Mouse (Mus musculus) MEL-GATA-1-ER (cell line): Measurements from ENCODE around the gene Tmem94.
A peak's percentile ranks its signal among the peaks of the same experiment; 100 is the strongest.
"Not testable (repeated sequence)": the region's sequence is repeated elsewhere in the genome, so short reads cannot be mapped to it uniquely, and the experiment has no call there.

Source experiments
- DNase-seq: peaks from one replicate; pipeline ENCODE4 v3.0.0-alpha.2; 2012; ENCODE audit warnings: low read depth; ENCODE audit errors: extremely low read depth

Tmem94 gene

DNA sequence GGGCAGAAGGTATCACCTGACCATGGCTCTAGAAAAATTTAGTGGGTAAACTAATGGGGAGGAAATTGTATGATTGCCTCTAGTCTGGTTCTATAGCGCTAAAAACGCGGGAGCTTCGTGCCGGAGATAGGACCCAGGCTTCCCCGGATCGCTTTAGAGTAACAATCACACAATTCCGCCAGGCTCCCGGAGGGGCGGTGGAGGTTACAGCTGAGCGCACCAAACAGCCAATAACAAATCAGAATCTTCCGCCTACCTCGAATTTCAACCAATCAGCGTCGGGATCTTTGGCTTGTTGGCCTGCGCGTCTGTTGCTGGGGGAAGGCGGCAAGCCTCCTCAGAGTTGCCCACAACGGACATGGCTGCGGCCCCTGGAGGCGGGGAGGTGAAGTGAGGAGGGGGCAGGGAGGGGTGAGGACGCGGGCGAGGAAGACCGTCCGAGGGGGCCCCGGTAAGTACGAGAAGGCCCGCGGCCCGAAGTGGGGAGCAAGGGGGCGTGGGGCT, at the start of gene Tmem94:
Tmem94 (plus strand) TSS at position 331 of the 504 bp plus-strand sequence.
- DNase-seq = peak; percentile 92

- DNase-seq = peak; percentile 64
These were observed 48.6 kb upstream of the Tmem94 start for GRCm38 (mm10) chr11:115716410-115717338.

GRCm38 (mm10) chr11:115717660-115718390, 47.4 kb upstream of the Tmem94 start:
- peak; percentile 98 for DNase-seq

- no peak for DNase-seq
These were observed 42.6 kb upstream of the Tmem94 start for GRCm38 (mm10) chr11:115722638-115723037.

DNA sequence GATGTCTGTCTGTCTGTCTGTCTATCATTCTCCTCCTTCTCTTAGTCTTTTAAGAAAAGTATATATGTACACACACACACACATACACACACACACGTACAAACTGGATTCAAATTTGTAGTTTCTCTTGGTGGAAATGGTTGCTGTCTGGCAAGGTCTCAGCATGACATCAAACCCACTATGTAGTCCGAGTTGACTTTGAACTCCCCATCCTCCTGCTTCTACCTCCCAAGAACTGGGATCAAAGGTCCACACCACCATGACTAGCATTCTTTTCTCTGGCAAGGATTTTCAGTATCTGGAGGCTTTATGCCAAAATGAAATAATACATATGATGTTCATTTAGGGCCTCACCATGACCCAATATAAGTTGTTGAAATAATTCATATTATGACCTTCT, 42.0 kb upstream of the Tmem94 start:
- no peak for DNase-seq

- no peak for DNase-seq
These were observed 31.1 kb upstream of the Tmem94 start for GRCm38 (mm10) chr11:115734041-115734686.

DNA sequence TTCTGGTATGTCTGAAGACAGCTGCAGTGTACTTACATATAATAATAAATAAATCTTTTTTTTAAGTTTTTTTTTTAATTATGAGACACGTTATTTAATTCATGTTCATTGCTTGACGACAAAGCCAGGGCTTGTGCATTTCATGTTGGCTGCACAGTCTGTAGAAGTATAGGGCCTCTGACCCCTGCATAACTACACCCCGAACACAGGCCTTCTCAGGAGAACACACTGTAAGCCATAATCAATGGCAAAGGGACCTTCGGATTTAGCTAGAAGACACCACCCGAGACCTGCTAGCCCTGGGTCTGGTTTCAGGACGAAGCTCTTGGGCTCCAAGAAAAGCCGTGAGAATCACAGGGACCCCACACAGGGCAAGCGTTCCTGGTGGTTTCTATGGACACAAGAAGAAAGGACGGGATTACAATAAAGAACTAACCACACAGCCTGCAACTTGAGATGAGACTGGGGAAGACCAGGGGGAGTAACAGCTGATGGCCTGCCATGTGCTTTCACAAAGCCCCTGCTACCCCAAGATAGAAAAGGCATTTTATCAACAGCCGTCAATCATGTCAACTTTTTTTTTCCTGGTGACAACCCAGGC, 27.5 kb upstream of the Tmem94 start:
- no peak for DNase-seq

DNA sequence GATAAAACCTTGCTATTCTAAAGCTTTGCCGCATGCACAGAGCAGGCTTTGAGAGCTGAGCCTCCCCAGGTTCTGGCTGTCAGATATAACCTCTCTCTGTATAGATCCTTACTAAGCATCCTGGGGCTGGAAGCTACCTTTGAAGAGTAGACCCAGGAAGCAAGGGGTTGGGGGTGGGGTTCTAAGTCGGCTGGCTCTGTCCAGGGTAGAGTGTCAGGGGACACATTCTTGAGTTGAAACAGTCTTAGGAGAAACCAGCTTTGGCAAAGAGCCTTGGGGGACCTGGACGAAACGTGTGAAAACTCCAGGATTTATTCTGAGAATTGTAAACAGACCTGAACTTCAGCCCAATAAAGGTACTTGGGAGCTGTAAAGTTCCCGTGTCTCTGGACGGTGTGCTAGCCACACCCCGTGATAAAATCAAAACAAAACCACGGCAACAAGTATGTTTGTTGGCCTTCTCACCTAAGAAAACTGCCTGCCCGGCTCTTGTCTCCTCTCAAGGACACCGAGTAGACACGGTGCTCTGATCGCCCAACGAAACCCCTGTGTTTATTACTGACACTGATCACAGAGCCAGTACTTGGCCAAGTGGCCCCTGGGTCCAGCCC, 26.9 kb upstream of the Tmem94 start:
- no peak for DNase-seq

DNA sequence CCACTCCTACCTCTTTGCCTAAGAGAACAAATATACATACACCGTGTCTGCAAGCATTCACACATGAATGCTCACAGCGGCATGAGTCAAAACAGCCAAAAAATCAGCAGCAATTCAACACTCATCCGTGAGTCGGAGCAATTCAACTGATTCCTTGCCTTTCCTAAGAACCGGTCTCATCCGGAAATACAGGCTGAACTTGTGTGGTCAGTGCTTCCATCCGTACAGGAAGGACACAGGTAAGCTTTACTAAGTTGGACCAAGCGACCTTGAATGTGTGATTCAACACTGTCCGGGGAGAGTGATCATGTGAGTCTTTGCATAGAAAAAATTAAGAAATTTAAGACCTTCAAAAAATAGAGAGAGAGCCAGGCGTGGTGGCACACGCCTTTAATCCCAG, 24.2 kb upstream of the Tmem94 start:
- no peak for DNase-seq

- DNase-seq = peak; percentile 64
These were observed 22.3 kb upstream of the Tmem94 start for GRCm38 (mm10) chr11:115742926-115743325.

DNA sequence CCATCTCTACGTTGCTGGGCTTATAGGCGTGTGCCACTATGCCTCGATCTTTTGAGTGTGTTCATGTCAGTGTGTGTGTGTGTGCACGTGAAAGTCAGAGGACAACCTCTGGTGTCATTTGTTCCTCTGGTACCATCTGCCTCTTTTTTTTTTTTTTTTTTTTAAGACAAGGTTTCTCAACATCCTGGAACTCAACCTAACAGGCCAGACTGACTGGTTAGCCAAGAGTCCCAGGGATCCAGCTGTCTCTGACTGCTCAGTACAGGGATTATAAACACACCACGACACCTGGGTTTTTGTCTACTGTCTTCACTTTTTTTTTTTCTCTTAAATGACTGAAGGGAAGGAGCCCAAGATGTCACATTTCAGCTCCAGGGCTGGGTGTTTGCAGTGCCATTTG, 20.8 kb upstream of the Tmem94 start:
- DNase-seq = no peak

DNA sequence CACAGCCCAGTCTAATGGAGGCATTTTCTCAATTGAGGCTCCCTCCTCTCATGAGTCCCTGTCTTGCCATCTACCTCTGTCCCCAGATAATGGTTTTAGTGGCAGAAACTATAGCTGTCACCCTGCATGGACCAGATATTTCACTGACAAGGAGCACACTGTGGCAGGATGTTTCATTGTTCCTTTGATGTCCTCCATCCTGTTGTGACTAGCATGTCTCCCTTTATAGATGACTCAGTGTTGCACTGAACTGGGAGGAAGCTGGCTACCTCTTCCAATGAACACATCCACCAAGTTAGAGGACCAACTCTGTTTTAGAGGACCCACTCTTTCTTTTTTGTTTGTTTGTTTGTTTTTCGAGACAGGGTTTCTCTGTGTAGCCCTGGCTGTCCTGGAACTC, 19.1 kb upstream of the Tmem94 start:
- no peak for DNase-seq

- no peak for DNase-seq
These were observed 18.5 kb upstream of the Tmem94 start for GRCm38 (mm10) chr11:115746762-115747161.

GRCm38 (mm10) chr11:115747351-115747750, 17.9 kb upstream of the Tmem94 start:
- no peak for DNase-seq

- no peak for DNase-seq
These were observed 15.4 kb upstream of the Tmem94 start for GRCm38 (mm10) chr11:115749834-115750233.

GRCm38 (mm10) chr11:115751725-115752124, 13.5 kb upstream of the Tmem94 start:
- no peak for DNase-seq

DNA sequence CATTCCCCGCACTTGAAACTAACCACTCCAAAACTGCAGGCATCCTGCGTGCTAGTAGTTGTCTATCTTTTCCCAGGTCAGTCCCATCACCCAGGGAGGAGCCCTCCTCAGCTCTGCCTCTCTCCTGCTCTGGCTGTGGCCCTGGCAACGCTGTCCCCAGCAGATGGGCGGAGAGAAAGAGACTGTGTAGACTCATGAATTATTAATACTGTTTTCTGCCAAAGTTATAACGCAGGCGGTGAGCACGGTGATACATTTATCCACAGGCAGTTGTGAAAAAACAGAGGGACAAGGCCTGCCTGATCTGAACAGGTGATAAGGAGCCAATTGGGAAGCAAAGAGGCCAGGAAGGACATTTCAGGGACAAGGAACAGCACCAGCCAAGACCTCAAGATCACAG, 12.6 kb upstream of the Tmem94 start:
- DNase-seq = no peak

DNA sequence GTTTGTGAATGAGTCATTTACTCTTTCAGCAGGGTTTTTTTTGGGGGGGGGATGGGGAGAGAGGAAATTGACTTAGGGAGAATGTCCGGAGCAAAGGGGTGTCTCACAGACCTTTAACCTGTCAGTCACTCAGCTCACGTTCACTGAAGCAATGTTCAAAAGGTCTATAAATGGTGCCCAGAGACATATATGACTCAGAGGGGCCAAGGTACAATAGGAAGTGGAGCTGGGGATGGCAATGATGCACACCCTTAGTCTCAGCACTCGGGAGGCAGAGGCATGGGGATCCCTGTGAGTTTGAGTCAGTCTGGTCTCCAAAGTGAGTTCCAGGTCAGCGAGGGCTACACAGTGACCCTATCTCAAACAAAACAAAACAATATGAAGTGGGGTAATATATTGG, 11.7 kb upstream of the Tmem94 start:
- DNase-seq = no peak

DNA sequence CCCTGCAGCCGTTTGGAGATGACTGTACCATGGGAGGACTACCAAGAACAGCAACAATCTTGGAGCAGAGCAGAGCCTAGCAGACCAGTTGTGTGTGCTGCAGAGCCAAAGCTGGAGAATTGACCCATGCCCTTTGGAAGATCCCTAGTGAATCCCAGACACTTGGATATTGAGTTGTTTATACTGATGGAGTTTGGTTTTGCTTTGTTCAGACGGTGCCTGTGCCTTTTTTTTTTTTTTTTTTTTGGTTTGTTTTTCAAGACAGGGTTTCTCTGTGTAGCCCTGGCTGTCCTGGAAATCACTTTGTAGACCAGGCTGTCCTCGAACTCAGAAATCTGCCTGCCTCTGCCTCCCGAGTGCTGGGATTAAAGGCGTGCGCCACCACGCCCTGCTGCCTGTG, 3.1 kb upstream of the Tmem94 start:
- not testable (repeated sequence) for DNase-seq

DNA sequence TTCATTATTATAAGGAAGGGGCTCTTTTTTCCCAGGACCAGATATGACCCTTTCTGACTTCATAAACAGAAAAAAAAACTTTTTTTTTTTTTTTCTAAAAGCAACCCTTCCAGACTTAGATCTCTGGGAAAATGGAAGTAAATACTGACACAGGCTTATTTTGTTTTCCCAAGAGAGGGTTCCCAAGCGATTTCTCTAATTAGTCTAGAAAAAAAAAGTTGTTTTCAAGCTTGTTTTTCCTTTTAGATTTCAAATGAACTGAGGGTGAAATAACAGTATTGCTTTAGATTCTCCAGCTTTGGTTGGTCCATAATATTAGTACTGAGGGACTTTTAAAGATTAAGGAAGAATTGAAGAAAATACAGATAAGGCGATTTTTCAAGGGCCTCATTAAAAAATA, 535 bp upstream of the Tmem94 start:
- no peak for DNase-seq

DNA sequence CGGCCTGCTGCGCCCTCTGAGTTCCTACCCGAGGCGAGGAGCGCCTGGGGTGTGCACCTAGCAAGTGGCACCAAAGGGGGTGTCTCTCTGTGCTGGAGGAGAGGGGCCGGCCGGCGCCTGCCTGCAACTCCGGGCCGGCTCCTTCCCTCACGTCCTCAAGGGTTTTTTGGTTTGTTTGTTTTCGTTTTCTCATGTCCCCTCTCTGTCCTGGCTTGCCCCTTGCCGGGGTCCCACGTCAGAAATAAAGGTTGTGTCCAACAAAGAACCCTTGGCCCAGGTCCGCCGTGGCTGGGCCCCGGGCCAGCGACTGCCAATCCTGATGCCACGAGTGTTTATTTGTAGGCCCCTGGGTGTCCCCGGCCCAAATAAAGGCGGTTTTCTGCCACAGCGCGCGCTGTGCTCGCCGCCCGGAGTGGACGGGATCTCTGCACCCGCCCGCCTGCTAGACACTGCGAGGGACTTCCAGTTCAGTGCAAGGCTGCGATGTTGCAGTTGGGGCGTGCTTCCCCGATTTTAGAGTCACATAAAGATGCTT, 441 bp downstream of the Tmem94 start:
- no peak for DNase-seq
